ENCODE assay signal across 17 mouse cellular contexts in the genomic region with DNA sequence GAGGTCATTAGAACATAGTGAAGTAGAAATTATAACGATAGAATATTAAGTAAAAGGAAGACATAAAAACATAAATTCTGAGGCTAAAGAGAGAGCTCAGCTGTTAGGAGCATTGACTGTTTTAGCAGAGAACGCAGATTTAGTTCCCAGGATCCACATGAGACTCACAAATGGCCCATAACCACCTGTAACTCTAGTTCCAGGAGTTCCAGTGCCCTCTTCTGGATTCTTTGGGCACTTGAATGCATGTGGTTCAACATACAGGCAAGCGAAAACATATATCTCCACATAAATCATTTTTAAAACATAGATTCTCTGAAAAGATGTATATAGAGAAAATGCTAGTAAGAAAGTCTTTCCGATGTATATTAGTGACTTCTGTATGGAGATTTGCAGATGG.
DNase-seq lines count a peak whose midpoint lies in the region; TF ChIP-seq lines count a peak whose summit lies in the region.
"Had no signal": no experiment of that assay in that cellular context is flagged by ENCODE, and none has a peak within 500 bp of the region (broad histone marks: within the 10 kb centered on the region; RNA-seq: fewer than 3 reads in every experiment).

No protein-coding gene starts in this region.

- TF ChIP-seq CTCF in MEL (IDR thresholded peaks at IDR 0.05 in 2 of 3, conservative IDR thresholded peaks at IDR 0.05 in 1 of 3; ENCODE audit: control insufficient read depth in 1 of 3, insufficient read depth in 1 of 3, low read depth in 2 of 3, low read length in 3 of 3, poor library complexity in 1 of 3, severe bottlenecking in 1 of 3) = peak in 1 of 3 experiments; percentile 58; a peak in 2 of 6 replicates

- no peak overlapping the region for H3K9ac ChIP-seq in MEL (ENCODE audit: control insufficient read depth, low read depth, low read length, poor library complexity, severe bottlenecking)
- H3K9ac ChIP-seq: embryonic facial prominence, embryonic 13.5 days; limb, embryonic 15.5 days had no signal

- TF ChIP-seq EP300 in MEL (IDR thresholded peaks at IDR 0.05; ENCODE audit: low read depth in 1 of 2, low read length in 2 of 2) = no peak

- no peaks in the 10 kb centered on the region for H3K9me3 ChIP-seq in MEL (replicated peaks; ENCODE audit: insufficient read depth, low read length)
- H3K9me3 ChIP-seq: embryonic facial prominence, embryonic 13.5 days; limb, embryonic 15.5 days had no signal

- no peaks in the 10 kb centered on the region for H3K4me1 ChIP-seq in MEL (ENCODE audit: control insufficient read depth in 1 of 2, insufficient read depth in 2 of 2, low read length in 2 of 2)
- H3K4me1 ChIP-seq: embryonic facial prominence, embryonic 13.5 days; limb, embryonic 15.5 days had no signal

- peak; percentile 59 for TF ChIP-seq RAD21 in MEL (IDR thresholded peaks at IDR 0.05; ENCODE audit: low read depth, low read length)

- no peaks in the 10 kb centered on the region for H3K36me3 ChIP-seq in MEL (ENCODE audit: control insufficient read depth in 1 of 2, insufficient read depth in 2 of 2, low read length in 2 of 2)
- H3K36me3 ChIP-seq: embryonic facial prominence, embryonic 13.5 days; G1E; limb, embryonic 15.5 days had no signal

- peak; percentile 10 for DNase-seq in kidney, postnatal 10 days
- no peak for DNase-seq in kidney, adult 9 months
- DNase-seq in A20 (ENCODE audit: low read depth, low spot score) (peak; percentile 20), MEL (ENCODE audit: low read depth, low spot score) (peak; percentile 34), MN1 (ENCODE audit: low spot score) (no peak)
- DNase-seq in embryo, embryonic 9.5 days (ENCODE audit: extremely low spot score) = peak; percentile 10
- no peak for DNase-seq in testis, postnatal 10 days (ENCODE audit: low spot score)
- DNase-seq in layer of hippocampus, adult 11-12 months (ENCODE audit: low spot score) = no peak
- DNase-seq: adrenal gland, postnatal 10 days; heart, adult 18-20 months; heart, postnatal 4 days; kidney, adult 8-10 months; spleen, adult 18-20 months; thymus, adult 18-20 months had no signal

- H3K27ac ChIP-seq in MEL (ENCODE audit: control insufficient read depth, low read depth, low read length) = no peak overlapping the region
- H3K27ac ChIP-seq: embryonic facial prominence, embryonic 13.5 days; limb, embryonic 15.5 days had no signal

- H3K4me3 ChIP-seq in MEL (ENCODE audit: control insufficient read depth in 1 of 2, insufficient read depth in 1 of 2, low read depth in 2 of 2, low read length in 2 of 2) = no peak overlapping the region
- H3K4me3 ChIP-seq: embryonic facial prominence, embryonic 13.5 days; limb, embryonic 15.5 days had no signal

- TF ChIP-seq POLR2A in MEL (IDR thresholded peaks at IDR 0.05; ENCODE audit: control insufficient read depth in 1 of 2, insufficient read depth in 1 of 2, low read depth in 1 of 2, low read length in 2 of 2, poor library complexity in 1 of 2) = no peak

- no peaks in the 10 kb centered on the region for H3K27me3 ChIP-seq in MEL (ENCODE audit: control insufficient read depth in 1 of 2, insufficient read depth in 2 of 2, low read length in 2 of 2)
- H3K27me3 ChIP-seq: embryonic facial prominence, embryonic 13.5 days; limb, embryonic 15.5 days had no signal

- H3K79me2 ChIP-seq in MEL (ENCODE audit: control insufficient read depth, insufficient read depth, low read length, poor library complexity) = no peaks in the 10 kb centered on the region

TF ChIP-seq in MEL, 35 proteins besides CTCF, POLR2A, EP300 and RAD21:
- TF ChIP-seq UBTF (IDR thresholded peaks at IDR 0.05; ENCODE audit: borderline replicate concordance, insufficient read depth, low read depth, low read length) = no peak
- peak; percentile 53 for TF ChIP-seq ZC3H11A (IDR thresholded peaks at IDR 0.05; ENCODE audit: low read depth, low read length)
- TF ChIP-seq GATA1 (IDR thresholded peaks at IDR 0.05; ENCODE audit: low read depth, low read length) = no peak
- no peak for TF ChIP-seq ETS1 (IDR thresholded peaks at IDR 0.05; ENCODE audit: low read depth, low read length)
- no peak for TF ChIP-seq BHLHE40 (IDR thresholded peaks at IDR 0.05; ENCODE audit: borderline replicate concordance, low read depth, low read length)
- no peak for TF ChIP-seq GABPA (IDR thresholded peaks at IDR 0.05; ENCODE audit: low read depth, low read length)
- TF ChIP-seq POLR2AphosphoS2 (IDR thresholded peaks at IDR 0.05; ENCODE audit: low read length) = no peak
- TF ChIP-seq SMC3 (IDR thresholded peaks at IDR 0.05; ENCODE audit: low read depth, low read length) = peak; percentile 64
- no peak for TF ChIP-seq MAFK (IDR thresholded peaks at IDR 0.05; ENCODE audit: borderline replicate concordance, low read depth, low read length)
- TF ChIP-seq ELF1 (IDR thresholded peaks at IDR 0.05; ENCODE audit: low read depth, low read length) = no peak
- no peak for TF ChIP-seq TCF12 (IDR thresholded peaks at IDR 0.05; ENCODE audit: low read depth, low read length)
- TF ChIP-seq TBP (IDR thresholded peaks at IDR 0.05; ENCODE audit: low read depth, low read length) = no peak
- no peak for TF ChIP-seq E2F4 (IDR thresholded peaks at IDR 0.05; ENCODE audit: borderline replicate concordance, low read depth, low read length)
- TF ChIP-seq SIN3A (IDR thresholded peaks at IDR 0.05; ENCODE audit: low read length) = no peak
- no peak for TF ChIP-seq MXI1 (IDR thresholded peaks at IDR 0.05; ENCODE audit: low read depth, low read length)
TF ChIP-seq in MEL: peak in this region for 2.

Comparison
In these comparisons a context has a peak if more than half of its experiments do, and no peak if none do; other contexts are left out.
1. DNase-seq: peak in kidney, postnatal 10 days (single experiment), A20 (single experiment), MEL (single experiment) and embryo, embryonic 9.5 days (single experiment); none in kidney, adult 9 months (single experiment), testis, postnatal 10 days (single experiment), MN1 (single experiment) and layer of hippocampus, adult 11-12 months (single experiment).